Mouse (Mus musculus) MEL (cell line): ENCODE measurements around the gene Mtcp1.

Experiments used
- BHLHE40 ChIP-seq: IDR thresholded peaks from 2 replicates; pipeline ENCODE4 v1.6.1; 2012; ENCODE audit warnings: low read depth, mild to moderate bottlenecking, inconsistent platforms, low read length, improper control_type of control experiment, borderline replicate concordance
- CHD2 ChIP-seq: IDR thresholded peaks from 2 replicates; pipeline ENCODE4 v1.6.1; 2011; ENCODE audit warnings: low read length, improper control_type of control experiment
- CTCF ChIP-seq, 3 experiments: IDR thresholded peaks in 2 of 3; conservative IDR thresholded peaks in 1 of 3; 2 replicates each; pipeline ENCODE4 v1.5.1; 2011 to 2012; ENCODE audit warnings: low read length in 3 of 3, low read depth in 2 of 3, mild to moderate bottlenecking in 2 of 3, improper control_type of control experiment in 1 of 3, inconsistent platforms in 1 of 3, mixed read lengths in 1 of 3, moderate library complexity in 1 of 3; ENCODE audit not compliant: control insufficient read depth in 1 of 3, insufficient read depth in 1 of 3, poor library complexity in 1 of 3, severe bottlenecking in 1 of 3
- EP300 ChIP-seq, 2 experiments: IDR thresholded peaks; 2 replicates each; pipeline ENCODE4 v1.6.1; 2011; ENCODE audit warnings: improper control_type of control experiment in 2 of 2, low read length in 2 of 2, low read depth in 1 of 2, mild to moderate bottlenecking in 1 of 2
- GATA1 ChIP-seq: IDR thresholded peaks from 2 replicates; pipeline ENCODE4 v1.6.1; 2011; ENCODE audit warnings: low read depth, low read length, improper control_type of control experiment
- HCFC1 ChIP-seq: IDR thresholded peaks from 2 replicates; pipeline ENCODE4 v1.6.1; 2012; ENCODE audit warnings: low read depth, mild to moderate bottlenecking, inconsistent platforms, low read length, improper control_type of control experiment, moderate library complexity
- MAX ChIP-seq: IDR thresholded peaks from 2 replicates; pipeline ENCODE4 v1.6.1; 2011; ENCODE audit warnings: low read length, improper control_type of control experiment
- MEF2A ChIP-seq: IDR thresholded peaks from 2 replicates; pipeline ENCODE4 v1.6.1; 2014; ENCODE audit warnings: low read depth, mild to moderate bottlenecking, inconsistent platforms, low read length, improper control_type of control experiment; ENCODE audit not compliant: poor library complexity, insufficient replicate concordance, severe bottlenecking; ENCODE audit errors: extremely low read depth
- MYB ChIP-seq: IDR thresholded peaks from 2 replicates; pipeline ENCODE4 v1.6.1; 2011; ENCODE audit warnings: mild to moderate bottlenecking, low read depth, low read length, improper control_type of control experiment
- NELFE ChIP-seq: IDR thresholded peaks from 2 replicates; pipeline ENCODE4 v1.6.1; 2011; ENCODE audit warnings: low read depth, low read length, improper control_type of control experiment
- POLR2A ChIP-seq, 2 experiments: IDR thresholded peaks; 2 replicates each; pipeline ENCODE4 v1.6.1; 2011 to 2012; ENCODE audit warnings: low read length in 2 of 2, mild to moderate bottlenecking in 2 of 2, control low read depth in 1 of 2, improper control_type of control experiment in 1 of 2, low read depth in 1 of 2, moderate library complexity in 1 of 2; ENCODE audit not compliant: control insufficient read depth in 1 of 2, insufficient read depth in 1 of 2, poor library complexity in 1 of 2
- RCOR1 ChIP-seq: IDR thresholded peaks from 2 replicates; pipeline ENCODE4 v1.6.1; 2012; ENCODE audit warnings: low read depth, mild to moderate bottlenecking, inconsistent platforms, low read length, improper control_type of control experiment

GRCm38 (mm10) chrX:75409711-75410110 lies 6.7 kb downstream of the Mtcp1 start:
- TF ChIP-seq CTCF (IDR thresholded peaks at IDR 0.05 in 2 of 3, conservative IDR thresholded peaks at IDR 0.05 in 1 of 3; ENCODE audit: control insufficient read depth in 1 of 3, insufficient read depth in 1 of 3, low read depth in 2 of 3, low read length in 3 of 3, poor library complexity in 1 of 3, severe bottlenecking in 1 of 3), result no peak
- no peak for TF ChIP-seq CHD2
- TF ChIP-seq POLR2A (IDR thresholded peaks at IDR 0.05; ENCODE audit: control insufficient read depth in 1 of 2, insufficient read depth in 1 of 2, low read depth in 1 of 2, low read length in 2 of 2, poor library complexity in 1 of 2), result no peak
- TF ChIP-seq MAX, result no peak
- TF ChIP-seq RCOR1, result no peak
- no peak for TF ChIP-seq GATA1
- no peak for TF ChIP-seq EP300 (IDR thresholded peaks at IDR 0.05; ENCODE audit: low read depth in 1 of 2, low read length in 2 of 2)
- no peak for TF ChIP-seq BHLHE40
- TF ChIP-seq MEF2A, result no peak
- no peak for TF ChIP-seq HCFC1
- no peak for TF ChIP-seq MYB
- TF ChIP-seq NELFE, result no peak
